Mouse (Mus musculus): ENCODE data around the gene Ppdpf. TPM values are rescaled to one million over a fixed set of nuclear protein-coding genes. Genes with fewer than 3 reads are reported as not detected.

The Ppdpf gene
- polyA plus RNA-seq, 2 experiments: 44.6 to 115 TPM

GRCm38 (mm10) chr2:181144675-181145074 is 42.4 kb upstream of the Ppdpf start:
- TF ChIP-seq EP300 (IDR thresholded peaks at IDR 0.05; ENCODE audit: low read depth) (no peak), CTCF (IDR thresholded peaks at IDR 0.05; ENCODE audit: low read depth) (no peak)
- H3K9me3 ChIP-seq (ENCODE audit: control insufficient read depth, low read length): no peaks in the 10 kb centered on the region
- WGBS (ENCODE audit: insufficient replicate concordance): 40% methylated on average over 2 of the region's 2 CpGs
- no peak for ATAC-seq (ENCODE audit: insufficient read depth)
- no peaks in the 10 kb centered on the region for H3K36me3 ChIP-seq (replicated peaks; ENCODE audit: control insufficient read depth, insufficient read depth, low read depth)
- no peak for DNase-seq (ENCODE audit: low read depth in 3 of 3, low spot score in 3 of 3)
- no peak overlapping the region for H3K27ac ChIP-seq
- no peak overlapping the region for H3K4me3 ChIP-seq (ENCODE audit: insufficient read depth in 1 of 2, low read depth in 2 of 2, low read length in 2 of 2)
- H3K27me3 ChIP-seq (ENCODE audit: control insufficient read depth, insufficient read depth, low read length): peaks cover 18% of the 10 kb centered on the region
- H3K9ac ChIP-seq (replicated peaks): no peak overlapping the region
- no peak overlapping the region for H3K4me2 ChIP-seq (ENCODE audit: low read depth)
- no peaks in the 10 kb centered on the region for H3K4me1 ChIP-seq (replicated peaks; ENCODE audit: control insufficient read depth in 2 of 2, insufficient read depth in 2 of 2, low read length in 1 of 2)

- no peaks in the 10 kb centered on the region for H3K9me3 ChIP-seq (ENCODE audit: control insufficient read depth, low read length)
- DNase-seq (ENCODE audit: low read depth in 3 of 3, low spot score in 3 of 3) (no peak), ATAC-seq (ENCODE audit: insufficient read depth) (no peak)
- no peaks in the 10 kb centered on the region for H3K4me1 ChIP-seq (replicated peaks; ENCODE audit: control insufficient read depth in 2 of 2, insufficient read depth in 2 of 2, low read length in 1 of 2)
- H3K4me2 ChIP-seq (ENCODE audit: low read depth): no peak overlapping the region
- no peak overlapping the region for H3K9ac ChIP-seq (replicated peaks)
- peaks cover 18% of the 10 kb centered on the region for H3K27me3 ChIP-seq (ENCODE audit: control insufficient read depth, insufficient read depth, low read length)
- TF ChIP-seq CTCF (IDR thresholded peaks at IDR 0.05; ENCODE audit: low read depth) (no peak), EP300 (IDR thresholded peaks at IDR 0.05; ENCODE audit: low read depth) (no peak)
- H3K4me3 ChIP-seq (ENCODE audit: insufficient read depth in 1 of 2, low read depth in 2 of 2, low read length in 2 of 2): no peak overlapping the region
- WGBS (ENCODE audit: insufficient replicate concordance): 26% methylated on average over 4 of the region's 4 CpGs
- no peaks in the 10 kb centered on the region for H3K36me3 ChIP-seq (replicated peaks; ENCODE audit: control insufficient read depth, insufficient read depth, low read depth)
- H3K27ac ChIP-seq: no peak overlapping the region
These were observed 40.0 kb upstream of the Ppdpf start for GRCm38 (mm10) chr2:181146976-181147545.

- Histone ChIP-seq H3K4me1 (replicated peaks; ENCODE audit: control insufficient read depth in 2 of 2, insufficient read depth in 2 of 2, low read length in 1 of 2) (no peaks in the 10 kb centered on the region), H3K4me2 (ENCODE audit: low read depth) (peak overlapping the region; percentile 58), H3K36me3 (replicated peaks; ENCODE audit: control insufficient read depth, insufficient read depth, low read depth) (no peaks in the 10 kb centered on the region), H3K9ac (replicated peaks) (no peak overlapping the region), H3K9me3 (ENCODE audit: control insufficient read depth, low read length) (no peaks in the 10 kb centered on the region), H3K27me3 (ENCODE audit: control insufficient read depth, insufficient read depth, low read length) (peaks cover 18% of the 10 kb centered on the region), H3K27ac (no peak overlapping the region), H3K4me3 (ENCODE audit: insufficient read depth in 1 of 2, low read depth in 2 of 2, low read length in 2 of 2) (peak overlapping the region; percentile 15 to 32; a peak in 3 of 4 replicates)
- no peak for ATAC-seq (ENCODE audit: insufficient read depth)
- no peak for DNase-seq (ENCODE audit: low read depth in 3 of 3, low spot score in 3 of 3)
- TF ChIP-seq CTCF (IDR thresholded peaks at IDR 0.05; ENCODE audit: low read depth): no peak
- TF ChIP-seq EP300 (IDR thresholded peaks at IDR 0.05; ENCODE audit: low read depth): no peak
- WGBS (ENCODE audit: insufficient replicate concordance): 1% methylated on average over 56 of the region's 61 CpGs
These were observed 39.3 kb upstream of the Ppdpf start for GRCm38 (mm10) chr2:181147546-181148317.

GRCm38 (mm10) chr2:181148318-181148955 is 38.6 kb upstream of the Ppdpf start:
- no peaks in the 10 kb centered on the region for H3K4me1 ChIP-seq (replicated peaks; ENCODE audit: control insufficient read depth in 2 of 2, insufficient read depth in 2 of 2, low read length in 1 of 2)
- no peaks in the 10 kb centered on the region for H3K36me3 ChIP-seq (replicated peaks; ENCODE audit: control insufficient read depth, insufficient read depth, low read depth)
- H3K4me3 ChIP-seq (ENCODE audit: insufficient read depth in 1 of 2, low read depth in 2 of 2, low read length in 2 of 2): peak overlapping the region in 1 of 2 experiments; percentile 15; a peak in 2 of 4 replicates
- 18% methylated on average over 31 of the region's 31 CpGs for WGBS (ENCODE audit: insufficient replicate concordance)
- no peak overlapping the region for H3K9ac ChIP-seq (replicated peaks)
- H3K27me3 ChIP-seq (ENCODE audit: control insufficient read depth, insufficient read depth, low read length): peaks cover 18% of the 10 kb centered on the region
- H3K27ac ChIP-seq: no peak overlapping the region
- peak overlapping the region; percentile 58 for H3K4me2 ChIP-seq (ENCODE audit: low read depth)
- DNase-seq (ENCODE audit: low read depth in 3 of 3, low spot score in 3 of 3) (no peak), ATAC-seq (ENCODE audit: insufficient read depth) (no peak)
- H3K9me3 ChIP-seq (ENCODE audit: control insufficient read depth, low read length): no peaks in the 10 kb centered on the region
- TF ChIP-seq EP300 (IDR thresholded peaks at IDR 0.05; ENCODE audit: low read depth) (no peak), CTCF (IDR thresholded peaks at IDR 0.05; ENCODE audit: low read depth) (no peak)

GRCm38 (mm10) chr2:181150281-181150680 is 36.8 kb upstream of the Ppdpf start:
- no peak for TF ChIP-seq CTCF (IDR thresholded peaks at IDR 0.05; ENCODE audit: low read depth)
- no peaks in the 10 kb centered on the region for H3K4me1 ChIP-seq (replicated peaks; ENCODE audit: control insufficient read depth in 2 of 2, insufficient read depth in 2 of 2, low read length in 1 of 2)
- ATAC-seq (ENCODE audit: insufficient read depth) (no peak), DNase-seq (ENCODE audit: low read depth in 3 of 3, low spot score in 3 of 3) (no peak)
- no peaks in the 10 kb centered on the region for H3K9me3 ChIP-seq (ENCODE audit: control insufficient read depth, low read length)
- H3K4me2 ChIP-seq (ENCODE audit: low read depth): no peak overlapping the region
- WGBS (ENCODE audit: insufficient replicate concordance): 55% methylated on average over 6 of the region's 6 CpGs
- H3K4me3 ChIP-seq (ENCODE audit: insufficient read depth in 1 of 2, low read depth in 2 of 2, low read length in 2 of 2): no peak overlapping the region
- peaks cover 18% of the 10 kb centered on the region for H3K27me3 ChIP-seq (ENCODE audit: control insufficient read depth, insufficient read depth, low read length)
- no peaks in the 10 kb centered on the region for H3K36me3 ChIP-seq (replicated peaks; ENCODE audit: control insufficient read depth, insufficient read depth, low read depth)
- H3K27ac ChIP-seq: no peak overlapping the region
- no peak overlapping the region for H3K9ac ChIP-seq (replicated peaks)

All from liver, embryonic 14.5 days (tissue).